Mouse (Mus musculus) cortical plate, adult 2 months (tissue): Measurements from ENCODE around the gene Map3k14.

Experiments
- CTCF ChIP-seq: fragments of 200-500 bp; IDR thresholded peaks from 2 replicates; pipeline ENCODE4 v1.5.1; 2011; ENCODE audit warnings: mild to moderate bottlenecking, control low read depth, low read length; ENCODE audit not compliant: insufficient read depth; ENCODE audit errors: extremely low read depth
- POLR2A ChIP-seq: fragments of 200-500 bp; IDR thresholded peaks from 2 replicates; pipeline ENCODE4 v1.6.1; 2011; ENCODE audit warnings: mild to moderate bottlenecking, low read length, control low read depth; ENCODE audit not compliant: insufficient read depth; ENCODE audit errors: extremely low read depth

DNA sequence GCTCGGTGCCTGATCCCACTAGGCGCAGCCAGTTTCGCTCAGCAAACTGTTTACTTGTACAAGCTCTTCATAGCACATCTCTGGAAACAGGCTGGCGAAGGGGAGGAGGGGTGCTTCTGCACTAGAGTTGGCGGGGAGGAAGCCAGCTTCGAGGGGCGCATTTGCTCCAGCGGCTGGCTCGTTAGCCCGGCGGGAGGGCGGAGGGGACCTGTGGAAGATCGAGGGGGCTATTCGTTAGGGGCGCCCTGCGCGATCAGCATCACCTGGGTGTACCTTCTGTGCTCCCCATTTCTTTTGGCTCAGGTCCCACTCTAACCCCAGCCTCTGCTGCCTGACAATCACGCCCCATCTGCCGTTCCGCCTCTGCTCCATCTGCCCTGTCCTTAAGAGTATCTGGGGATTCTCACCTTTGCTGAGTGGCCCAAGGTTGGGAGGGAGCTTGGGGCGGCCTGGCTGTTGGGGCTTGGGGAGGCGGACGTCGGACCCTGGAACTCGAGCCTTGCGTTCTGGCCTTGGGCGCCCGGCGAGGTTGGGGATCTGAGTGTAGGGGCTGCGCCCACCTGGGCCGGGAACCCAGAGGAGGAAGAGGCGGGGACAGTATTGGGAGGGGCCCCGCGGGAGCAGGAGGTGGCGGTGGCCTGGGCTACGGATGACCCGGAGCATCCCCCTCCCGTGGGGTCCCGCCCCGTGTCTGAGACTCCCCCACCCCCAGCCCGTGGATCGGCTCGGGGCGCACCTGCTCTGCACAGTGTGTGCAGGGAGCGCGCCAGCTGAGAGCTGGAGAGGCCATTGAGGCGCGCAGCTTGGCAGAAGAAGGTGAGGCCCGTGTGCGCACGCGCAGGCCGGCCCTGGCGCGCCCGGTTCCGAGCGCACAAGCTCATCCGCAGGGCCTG lies 68.1 kb downstream of the Map3k14 start:
- no peak for TF ChIP-seq CTCF
- TF ChIP-seq POLR2A: peak; percentile 32; the same call in 1 of the 2 replicates
